Mouse (Mus musculus) heart, postnatal 36 days (tissue): ENCODE measurements around the gene Olfr1020. TPM values are rescaled to one million over a fixed set of nuclear protein-coding genes. Genes with fewer than 3 reads are reported as not detected.

Experiments used
- DNase-seq, 2 experiments: peaks; one replicate each; pipeline ENCODE4 v3.0.0; 2021 to 2022
- intact Hi-C: fragments of 180-260 bp; cut with DNase I; formaldehyde crosslinking; loops from one replicate; pipeline ENCODE4 v1.15.1; 2025
- total RNA-seq, 2 experiments: library from RNA; stranded (reverse); gene quantifications; 2 replicates each; pipeline ENCODE4 v1.2.3; 2021

Olfr1020 gene
- total RNA-seq = not detected

DNA sequence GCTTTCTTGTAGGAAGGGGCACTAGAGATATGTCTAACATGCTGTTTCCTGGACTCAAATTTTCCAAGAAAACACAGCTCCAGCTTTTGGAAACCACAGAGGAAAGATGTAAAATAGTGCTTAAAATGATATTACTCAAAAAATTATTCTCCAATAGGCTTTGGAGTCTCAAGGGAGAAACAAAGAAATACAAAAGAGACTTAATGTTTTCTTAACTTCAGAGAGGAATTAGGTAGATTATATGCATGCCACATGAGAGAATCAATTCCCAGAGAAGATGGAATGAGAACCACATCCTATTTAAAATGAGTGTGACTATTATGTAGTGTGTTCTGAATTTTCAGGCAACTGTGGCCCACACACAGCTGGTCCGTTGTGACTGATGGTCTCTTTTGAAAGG, at the start of gene Olfr1020:
Gene Olfr1020, plus strand, starts transcription at position 301 of the 400 bp plus-strand sequence.
- intact Hi-C loops = no loop called here
- no peak for DNase-seq

- no peak for DNase-seq
- intact Hi-C loops = no loop called here
These were observed 44.4 kb upstream of the Olfr1020 start, which contains the start of gene Olfr1016 for GRCm38 (mm10) chr2:85802444-85802843. Gene Olfr1016, minus strand, starts transcription at chr2:85802544.

GRCm38 (mm10) chr2:85804501-85804900, 42.3 kb upstream of the Olfr1020 start:
- intact Hi-C loops = no loop called here
- DNase-seq = no peak

- intact Hi-C loops = no loop called here
- no peak for DNase-seq
These were observed 28.7 kb upstream of the Olfr1020 start, which contains the start of gene Olfr1018 for GRCm38 (mm10) chr2:85818179-85818578. Gene Olfr1018, plus strand, starts transcription at chr2:85818479.

DNA sequence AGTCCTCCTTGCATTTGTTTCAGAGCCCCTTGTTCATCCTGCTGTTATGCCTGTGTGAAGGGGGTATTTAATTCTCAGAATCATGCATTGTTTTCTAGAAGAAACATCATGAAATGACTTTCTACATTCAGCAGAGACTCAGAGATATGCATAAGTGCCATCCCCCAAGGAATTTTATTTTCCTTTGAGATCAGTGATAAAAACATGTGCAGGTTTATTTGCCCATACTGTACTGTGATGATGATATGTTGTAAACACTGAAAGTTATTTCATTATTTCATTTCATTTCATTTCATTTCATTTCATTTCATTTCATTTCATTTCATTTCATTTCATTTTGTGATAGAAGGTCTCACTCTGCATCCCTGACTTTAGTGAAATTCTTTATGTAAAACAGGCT, 1.4 kb upstream of the Olfr1020 start, which contains the start of gene Olfr1019:
Gene Olfr1019, minus strand, starts transcription at position 101 of the 400 bp plus-strand sequence.
- intact Hi-C loops = no loop called here
- no peak for DNase-seq

DNA sequence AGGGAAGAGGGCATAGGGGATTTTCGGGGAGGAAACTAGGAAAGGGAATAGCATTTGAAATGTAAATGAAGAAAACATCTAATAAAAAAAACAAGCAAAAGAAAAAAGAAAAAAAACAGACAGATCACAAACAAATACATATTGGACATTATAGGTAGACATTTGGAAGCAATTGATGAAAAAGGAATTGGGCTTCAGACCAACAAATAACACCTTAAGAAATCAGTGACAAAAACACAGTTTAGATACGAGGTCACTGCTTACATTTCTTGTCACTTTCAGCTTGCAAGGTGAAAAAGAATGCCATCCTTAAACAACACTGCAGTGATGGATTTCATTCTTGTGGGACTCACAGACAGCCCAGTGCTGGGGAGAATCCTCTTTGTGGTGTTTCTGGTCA, 21.5 kb downstream of the Olfr1020 start, which contains the start of gene Olfr1022:
Gene Olfr1022, plus strand, starts transcription at position 301 of the 400 bp plus-strand sequence.
- DNase-seq = no peak
- intact Hi-C loops = no loop called here

DNA sequence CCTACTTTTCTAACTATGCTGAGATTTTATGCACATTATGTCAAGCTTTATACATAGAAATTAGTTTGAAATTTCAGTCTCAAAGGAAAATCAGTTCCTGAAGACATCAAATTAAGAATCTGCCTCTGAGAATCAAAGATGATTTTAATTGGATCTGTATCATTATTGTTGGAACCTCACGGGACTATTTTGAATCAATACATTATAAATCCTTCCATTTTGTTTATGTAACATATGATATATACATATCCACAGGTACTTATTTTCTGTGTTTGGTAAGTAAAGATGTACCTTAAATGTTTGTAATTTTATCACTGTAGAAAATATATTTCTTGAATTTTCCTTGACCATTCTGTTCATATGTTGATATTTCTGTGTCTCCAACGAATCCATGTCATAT, 38.5 kb downstream of the Olfr1020 start, which contains the start of gene Olfr1023:
Gene Olfr1023, plus strand, starts transcription at position 301 of the 400 bp plus-strand sequence.
- no peak for DNase-seq
- intact Hi-C loops = no loop called here

Other genes with a start within 250 kb of the Olfr1020 start
- not detected for gene Olfr1000, start 235.1 kb upstream of the Olfr1020 start, total RNA-seq
- gene Olfr1002, start 196.3 kb upstream of the Olfr1020 start, total RNA-seq = not detected
- gene Olfr154, start 182.6 kb upstream of the Olfr1020 start, total RNA-seq = not detected
- gene Olfr1006, start 168.3 kb upstream of the Olfr1020 start, total RNA-seq = not detected
- not detected for gene Olfr1008, start 157.6 kb upstream of the Olfr1020 start, total RNA-seq
- not detected for gene Olfr1009, start 131.6 kb upstream of the Olfr1020 start, total RNA-seq
- gene Olfr1012, start 84.3 kb upstream of the Olfr1020 start, total RNA-seq = not detected
- not detected for gene Olfr1013, start 79.9 kb upstream of the Olfr1020 start, total RNA-seq
- gene Olfr1014, start 74.3 kb upstream of the Olfr1020 start, total RNA-seq = not detected
- not detected for gene Olfr1015, start 65.0 kb upstream of the Olfr1020 start, total RNA-seq
- gene Olfr1016, start 44.5 kb upstream of the Olfr1020 start, total RNA-seq = not detected
- not detected for gene Olfr1018, start 28.6 kb upstream of the Olfr1020 start, total RNA-seq
- gene Olfr1019, start 1.5 kb upstream of the Olfr1020 start, total RNA-seq = not detected
- not detected for gene Olfr1022, start 21.6 kb downstream of the Olfr1020 start, total RNA-seq
- gene Olfr1023, start 38.6 kb downstream of the Olfr1020 start, total RNA-seq = not detected
- gene Olfr1024, start 58.0 kb downstream of the Olfr1020 start, total RNA-seq = not detected
- not detected for gene Olfr1025-ps1, start 68.2 kb downstream of the Olfr1020 start, total RNA-seq
- not detected for gene Olfr1026, start 74.5 kb downstream of the Olfr1020 start, total RNA-seq
- not detected for gene Olfr1028, start 103.4 kb downstream of the Olfr1020 start, total RNA-seq
- gene Olfr1029, start 126.9 kb downstream of the Olfr1020 start, total RNA-seq = not detected
- not detected for gene Olfr1030, start 132.2 kb downstream of the Olfr1020 start, total RNA-seq
- gene Olfr1031, start 143.3 kb downstream of the Olfr1020 start, total RNA-seq = not detected
- gene Olfr1032, start 158.5 kb downstream of the Olfr1020 start, total RNA-seq = not detected
- 1 to 10 TPM; 1.6 to 7.4 TPM for gene Olfr1033, start 173.6 kb downstream of the Olfr1020 start, total RNA-seq
- gene Olfr1034, start 198.8 kb downstream of the Olfr1020 start, total RNA-seq = under 1 TPM; 0.08 to 0.11 TPM
- not detected for gene Olfr1036, start 227.0 kb downstream of the Olfr1020 start, total RNA-seq
- gene Olfr1037, start 240.4 kb downstream of the Olfr1020 start, total RNA-seq = not detected